Mouse (Mus musculus) limb, embryonic 10.5 days (tissue): ENCODE measurements around the gene 9030025P20Rik. TPM values are rescaled to one million over a fixed set of nuclear protein-coding genes. Genes with fewer than 3 reads are reported as not detected.
A peak's percentile ranks its signal among the peaks of the same experiment; 100 is the strongest.
"Not testable (repeated sequence)": the region's sequence is repeated elsewhere in the genome, so short reads cannot be mapped to it uniquely, and the experiment has no call there.

ENCODE experiments used
- DNase-seq: peaks from one replicate; pipeline ENCODE4 v3.0.0-alpha.2; 2017; ENCODE audit warnings: low spot score
- H3K27ac ChIP-seq: fragments of 300-500 bp; sonication (generic); 2 replicates; pipeline ENCODE4 v1.5.1; 2016; ENCODE audit warnings: mild to moderate bottlenecking
- H3K27me3 ChIP-seq: fragments of 300-500 bp; sonication (generic); 2 replicates; pipeline ENCODE4 v1.6.1; 2016; ENCODE audit warnings: low read depth, mild to moderate bottlenecking; ENCODE audit not compliant: poor library complexity, severe bottlenecking
- H3K36me3 ChIP-seq: fragments of 300-500 bp; sonication (generic); 2 replicates; pipeline ENCODE4 v1.6.1; 2016; ENCODE audit warnings: mild to moderate bottlenecking, moderate library complexity
- H3K4me1 ChIP-seq: fragments of 300-500 bp; sonication (generic); 2 replicates; pipeline ENCODE4 v1.6.1; 2016
- H3K4me3 ChIP-seq: fragments of 300-500 bp; sonication (generic); 2 replicates; pipeline ENCODE4 v1.5.1; 2016; ENCODE audit warnings: mild to moderate bottlenecking, moderate library complexity
- H3K9me3 ChIP-seq: fragments of 300-500 bp; sonication (generic); replicated peaks from 2 replicates; pipeline ENCODE4 v1.6.1; 2016; ENCODE audit warnings: mild to moderate bottlenecking
- WGBS: fragments of 180-500 bp; shearing (Covaris S2); methylation state at CpG from one replicate; pipeline ENCODE4 v1.1.7; 2016; 5-methylcytosine and 5-hydroxymethylcytosine counted together
- polyA plus RNA-seq: library from polyadenylated mRNA; unstranded; fragments of >200 nt; fragmentation: Nextera tagmentation; extraction: Ambion mirVana; gene quantifications from 2 replicates; pipeline ENCODE4 v1.2.1, GENCODE M21; 2016

9030025P20Rik gene
- polyA plus RNA-seq = 10.9 and 11.1 TPM in 2 replicates

- not testable (repeated sequence) for H3K27me3 ChIP-seq, H3K4me3 ChIP-seq, DNase-seq, H3K36me3 ChIP-seq, H3K4me1 ChIP-seq, H3K9me3 ChIP-seq, H3K27ac ChIP-seq
- no CpG with 5 or more reads among the region's 60 CpGs for WGBS
Measured at GRCm38 (mm10) chr17:14978362-14979038, at the start of gene 9030025P20Rik, which contains the start of gene Gm3417. Gene 9030025P20Rik, plus strand, starts transcription at chr17:14978468. Gene Gm3417, minus strand, starts transcription at chr17:14978790.

DNA sequence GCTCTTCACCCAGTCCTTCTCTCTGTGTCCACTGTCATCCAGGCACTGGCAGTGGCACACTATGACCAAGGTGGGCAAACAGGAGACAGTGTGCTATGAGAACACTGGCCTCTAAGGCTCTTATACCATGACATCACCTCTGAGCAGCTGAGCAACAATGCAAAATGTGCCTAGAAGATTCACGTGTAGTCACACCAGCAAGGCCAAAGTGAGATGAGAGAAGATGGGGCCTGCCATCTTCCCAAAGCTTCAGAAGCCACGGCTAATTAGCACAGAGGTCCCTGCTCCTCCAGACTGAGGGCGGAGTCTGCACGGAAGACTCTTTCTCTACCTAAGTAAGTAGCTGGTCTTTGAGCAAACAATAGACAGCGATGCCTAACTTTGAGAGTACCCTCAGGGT, 49.6 kb upstream of the 9030025P20Rik start:
- Histone ChIP-seq H3K4me3 (no peak overlapping the region), H3K4me1 (no peaks in the 10 kb centered on the region), H3K9me3 (no peaks in the 10 kb centered on the region), H3K36me3 (no peaks in the 10 kb centered on the region), H3K27ac (no peak overlapping the region), H3K27me3 (no peaks in the 10 kb centered on the region)
- WGBS = 77% methylated on average over 5 of the region's 5 CpGs
- DNase-seq = peak; percentile 16

GRCm38 (mm10) chr17:14930697-14931096, 47.6 kb upstream of the 9030025P20Rik start:
- WGBS = 88% methylated on average over 7 of the region's 7 CpGs
- Histone ChIP-seq H3K36me3 (no peaks in the 10 kb centered on the region), H3K27ac (no peak overlapping the region), H3K4me3 (no peak overlapping the region), H3K27me3 (no peaks in the 10 kb centered on the region), H3K4me1 (no peaks in the 10 kb centered on the region), H3K9me3 (no peaks in the 10 kb centered on the region)
- DNase-seq = peak; percentile 13

DNA sequence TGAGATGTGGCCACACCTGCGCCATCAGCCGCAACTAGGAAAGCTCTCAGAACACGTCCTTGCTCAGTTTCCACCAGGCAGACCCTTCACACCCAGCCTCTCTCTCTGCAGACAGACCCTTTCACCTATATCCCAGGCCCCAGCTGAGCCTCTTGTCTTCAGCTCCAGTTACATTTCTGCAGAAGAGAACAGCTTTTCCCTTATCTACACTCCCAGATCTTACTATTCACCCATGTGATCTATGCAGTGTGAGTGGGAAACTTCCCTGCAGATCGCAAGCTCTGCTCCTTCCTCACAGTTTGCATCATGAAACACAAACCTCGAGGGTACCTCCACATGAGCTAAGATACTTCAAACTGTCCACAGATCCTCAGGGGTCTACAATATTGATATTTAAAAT, 46.8 kb upstream of the 9030025P20Rik start:
- H3K36me3 ChIP-seq = no peaks in the 10 kb centered on the region

GRCm38 (mm10) chr17:14935280-14935679, 43.0 kb upstream of the 9030025P20Rik start:
- H3K4me3 ChIP-seq, H3K36me3 ChIP-seq, H3K4me1 ChIP-seq, H3K9me3 ChIP-seq, H3K27me3 ChIP-seq, H3K27ac ChIP-seq, DNase-seq: not testable (repeated sequence)
- WGBS = 85% methylated on average over 14 of the region's 14 CpGs

More for the DNA sequence above, 46.8 kb upstream of the 9030025P20Rik start:
- Histone ChIP-seq H3K4me3 (no peak overlapping the region), H3K9me3 (no peaks in the 10 kb centered on the region), H3K4me1 (no peaks in the 10 kb centered on the region), H3K27ac (no peak overlapping the region), H3K27me3 (no peaks in the 10 kb centered on the region)
- no peak for DNase-seq
- 87% methylated on average over 5 of the region's 5 CpGs for WGBS

- DNase-seq = no peak
- Histone ChIP-seq H3K9me3 (no peaks in the 10 kb centered on the region), H3K27me3 (no peaks in the 10 kb centered on the region), H3K36me3 (no peaks in the 10 kb centered on the region), H3K4me3 (no peak overlapping the region), H3K4me1 (no peaks in the 10 kb centered on the region), H3K27ac (no peak overlapping the region)
- WGBS = 78% methylated on average over 5 of the region's 5 CpGs
Measured at GRCm38 (mm10) chr17:14935841-14936605, 42.2 kb upstream of the 9030025P20Rik start.

- Histone ChIP-seq H3K4me1 (peaks cover 21% of the 10 kb centered on the region), H3K36me3 (peaks cover 27% of the 10 kb centered on the region), H3K4me3 (peak overlapping the region; percentile 85), H3K27ac (0 out of 2 replicates have a peak overlapping the region, but pooled peaks have one; percentile 87)
- H3K27me3 ChIP-seq, H3K9me3 ChIP-seq, DNase-seq: not testable (repeated sequence)
- WGBS = 74% methylated on average over 6 of the region's 6 CpGs
Measured at GRCm38 (mm10) chr17:14942181-14942580, 36.1 kb upstream of the 9030025P20Rik start.

DNA sequence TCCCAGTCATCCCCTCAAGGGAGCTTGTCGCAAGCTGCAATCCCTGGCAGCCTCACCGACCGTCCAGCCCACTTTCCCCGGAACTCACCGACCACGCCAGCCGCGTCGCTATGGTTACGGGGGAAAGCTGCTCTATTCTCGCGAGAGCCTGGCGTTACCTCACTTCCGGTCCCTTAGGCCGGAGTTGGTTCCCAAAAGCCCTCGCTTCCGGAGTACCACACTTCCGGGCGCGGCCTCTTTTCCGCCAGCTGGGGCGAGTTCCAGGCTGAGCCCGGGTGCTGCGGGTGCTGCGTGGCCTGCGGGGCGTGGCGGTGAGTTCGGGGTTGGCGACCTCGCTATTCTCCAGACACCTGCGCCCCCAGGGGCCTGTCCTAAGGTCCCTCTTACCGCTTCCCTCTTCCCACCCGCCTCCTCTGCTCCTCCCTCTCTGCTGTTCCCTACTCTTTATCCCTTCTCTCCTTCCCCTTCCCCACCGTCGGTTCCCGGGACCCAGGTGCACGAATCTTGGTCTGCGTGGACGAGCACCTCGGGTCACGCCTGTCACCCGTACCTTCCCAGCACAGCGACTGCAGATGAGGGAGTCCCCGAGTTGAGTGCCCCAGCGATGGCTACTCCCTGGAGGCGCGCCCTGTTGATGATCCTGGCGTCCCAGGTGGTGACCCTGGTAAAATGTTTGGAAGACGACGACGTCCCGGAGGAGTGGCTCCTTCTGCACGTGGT, 35.1 kb upstream of the 9030025P20Rik start, which contains the start of the genes Wdr27 and 1600012H06Rik:
TSS of gene Wdr27 (minus strand) at position 150 of the 720 bp plus-strand sequence.
TSS of gene 1600012H06Rik (plus strand) at position 176 of the 720 bp plus-strand sequence.
- no peaks in the 10 kb centered on the region for H3K27me3 ChIP-seq
- peak within 1 kb of the TSS; percentile 87 for H3K27ac ChIP-seq
- peaks cover 35% of the 10 kb centered on the region for H3K36me3 ChIP-seq
- H3K9me3 ChIP-seq = no peaks in the 10 kb centered on the region
- under 1% methylated on average over 54 of the region's 54 CpGs for WGBS
- H3K4me1 ChIP-seq = peaks cover 21% of the 10 kb centered on the region
- peak; percentile 100 for DNase-seq
- H3K4me3 ChIP-seq = peak within 1 kb of the TSS; percentile 85

DNA sequence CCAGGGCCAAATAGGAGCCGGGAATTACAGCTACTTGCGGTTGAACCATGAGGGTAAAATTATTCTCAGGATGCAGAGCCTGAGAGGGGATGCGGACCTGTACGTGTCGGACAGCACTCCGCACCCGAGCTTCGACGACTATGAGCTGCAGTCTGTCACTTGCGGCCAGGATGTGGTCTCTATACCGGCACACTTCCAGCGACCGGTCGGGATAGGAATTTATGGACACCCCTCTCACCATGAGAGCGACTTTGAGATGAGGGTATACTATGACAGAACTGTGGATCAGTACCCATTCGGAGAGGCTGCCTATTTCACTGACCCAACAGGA, 34.6 kb upstream of the 9030025P20Rik start:
- H3K27me3 ChIP-seq = no peaks in the 10 kb centered on the region
- 19% methylated on average over 16 of the region's 16 CpGs for WGBS
- H3K9me3 ChIP-seq = no peaks in the 10 kb centered on the region
- peak overlapping the region; percentile 85 for H3K4me3 ChIP-seq
- peaks cover 21% of the 10 kb centered on the region for H3K4me1 ChIP-seq
- peaks cover 40% of the 10 kb centered on the region for H3K36me3 ChIP-seq
- no peak for DNase-seq
- peak overlapping the region; percentile 87 for H3K27ac ChIP-seq

- no peak for DNase-seq
- peaks cover 47% of the 10 kb centered on the region for H3K36me3 ChIP-seq
- no peak overlapping the region for H3K4me3 ChIP-seq
- WGBS = 97% methylated on average over 1 of the region's 1 CpGs
- no peak overlapping the region for H3K27ac ChIP-seq
- H3K27me3 ChIP-seq = no peaks in the 10 kb centered on the region
- peaks cover 21% of the 10 kb centered on the region for H3K4me1 ChIP-seq
- H3K9me3 ChIP-seq = no peaks in the 10 kb centered on the region
Measured at GRCm38 (mm10) chr17:14944551-14944950, 33.7 kb upstream of the 9030025P20Rik start.

DNA sequence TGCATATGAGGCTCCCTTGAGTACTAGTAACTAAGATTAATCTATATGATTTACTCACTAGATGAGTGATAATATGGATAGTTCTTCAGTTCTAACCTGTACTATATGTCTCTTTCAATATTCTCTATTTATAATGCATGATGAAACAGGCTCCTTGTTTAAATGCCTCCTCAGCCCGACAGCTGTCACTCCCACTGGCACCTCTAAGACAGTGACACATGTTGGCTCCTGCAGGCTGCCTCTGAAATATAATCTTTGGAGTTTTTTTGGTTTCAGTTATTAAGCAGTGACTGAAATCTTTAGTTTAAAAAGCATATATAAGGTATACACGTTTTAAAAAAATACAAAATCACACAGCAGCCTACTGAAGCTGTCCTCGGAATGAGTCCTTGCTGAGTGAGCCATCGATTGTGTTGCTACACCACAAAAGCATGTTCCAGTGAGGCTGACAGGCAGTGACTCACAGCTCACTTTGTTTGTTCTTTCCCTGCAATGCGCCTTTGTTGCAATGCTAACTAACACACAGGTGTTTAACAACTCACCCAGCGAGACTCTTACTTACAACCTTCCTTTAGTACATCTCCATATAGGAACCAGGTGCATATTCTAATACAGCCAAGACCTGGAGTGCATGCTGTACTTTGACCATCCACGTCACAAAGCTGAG, 29.0 kb upstream of the 9030025P20Rik start:
- Histone ChIP-seq H3K27ac (no peak overlapping the region), H3K36me3 (peaks cover 89% of the 10 kb centered on the region), H3K27me3 (no peaks in the 10 kb centered on the region), H3K9me3 (no peaks in the 10 kb centered on the region), H3K4me1 (peaks cover 4% of the 10 kb centered on the region), H3K4me3 (no peak overlapping the region)
- DNase-seq = no peak
- 86% methylated on average over 7 of the region's 7 CpGs for WGBS

DNA sequence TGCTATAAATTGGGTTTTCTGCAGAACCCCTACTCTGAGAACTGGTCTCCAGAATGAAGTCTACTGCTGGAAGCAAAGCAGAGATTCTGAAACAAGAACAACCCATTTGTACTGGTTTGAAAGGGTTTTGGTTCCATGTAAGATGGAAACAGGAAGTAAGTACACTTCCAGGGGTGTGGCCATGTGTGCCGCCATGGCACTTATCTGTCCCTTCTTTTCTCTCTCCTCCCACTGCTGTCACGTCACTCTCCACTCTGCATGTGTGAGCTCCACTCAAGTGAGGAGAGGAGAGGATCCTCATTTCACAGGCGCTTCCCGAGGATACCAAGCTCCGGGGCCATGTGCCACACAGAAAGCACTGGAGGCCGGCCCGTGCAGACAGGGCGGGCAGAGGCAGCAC, 24.8 kb upstream of the 9030025P20Rik start:
- Histone ChIP-seq H3K27ac (no peak overlapping the region), H3K4me3 (no peak overlapping the region), H3K4me1 (no peaks in the 10 kb centered on the region), H3K27me3 (no peaks in the 10 kb centered on the region), H3K36me3 (peaks cover 70% of the 10 kb centered on the region), H3K9me3 (no peaks in the 10 kb centered on the region)
- no peak for DNase-seq
- 89% methylated on average over 8 of the region's 8 CpGs for WGBS
